Mouse (Mus musculus): ENCODE data around the gene Htra2. TPM values are rescaled to one million over a fixed set of nuclear protein-coding genes. Genes with fewer than 3 reads are reported as not detected.
A peak's percentile ranks its signal among the peaks of the same experiment; 100 is the strongest.

The Htra2 gene
- polyA plus RNA-seq, 1 experiment from 2014 or later, result 106 TPM

- no peak for DNase-seq (ENCODE audit: low spot score)
Observed at GRCm38 (mm10) chr6:83037188-83037587, 17.9 kb downstream of the Htra2 start.

GRCm38 (mm10) chr6:83034463-83035055, 20.5 kb downstream of the Htra2 start:
- DNase-seq (ENCODE audit: low spot score), result no peak
- H3K36me3 ChIP-seq, result peaks cover 13% of the 10 kb centered on the region
- peaks cover 72% of the 10 kb centered on the region for H3K27me3 ChIP-seq (ENCODE audit: insufficient read depth, poor library complexity, severe bottlenecking)
- peaks cover 44% of the 10 kb centered on the region for H3K4me1 ChIP-seq
- peak overlapping the region; percentile 79 for H3K4me3 ChIP-seq
- WGBS, result 20% methylated on average over 5 of the region's 5 CpGs
- peak overlapping the region; percentile 90 for H3K27ac ChIP-seq
- H3K9me3 ChIP-seq, result no peaks in the 10 kb centered on the region

More at GRCm38 (mm10) chr6:83037188-83037587, 17.9 kb downstream of the Htra2 start:
- peaks cover 62% of the 10 kb centered on the region for H3K27me3 ChIP-seq (ENCODE audit: insufficient read depth, poor library complexity, severe bottlenecking)
- no peaks in the 10 kb centered on the region for H3K36me3 ChIP-seq
- H3K4me3 ChIP-seq, result no peak overlapping the region
- H3K27ac ChIP-seq, result no peak overlapping the region
- WGBS, result 59% methylated on average over 8 of the region's 8 CpGs
- peaks cover 38% of the 10 kb centered on the region for H3K4me1 ChIP-seq
- H3K9me3 ChIP-seq, result no peaks in the 10 kb centered on the region

- WGBS, result under 1% methylated on average over 51 of the region's 51 CpGs
- Histone ChIP-seq H3K4me3 (peak within 1 kb of the TSS; percentile 79), H3K27ac (peak within 1 kb of the TSS; percentile 90), H3K27me3 (ENCODE audit: insufficient read depth, poor library complexity, severe bottlenecking) (peaks cover 81% of the 10 kb centered on the region), H3K9me3 (no peaks in the 10 kb centered on the region), H3K36me3 (peaks cover 13% of the 10 kb centered on the region), H3K4me1 (peaks cover 41% of the 10 kb centered on the region)
- DNase-seq (ENCODE audit: low spot score), result peak; percentile 91
Observed at GRCm38 (mm10) chr6:83033249-83034185, 21.6 kb downstream of the Htra2 start, which contains the start of the genes Dok1 and Loxl3. TSS of gene Dok1 (minus strand) at chr6:83033471. TSS of gene Loxl3 (plus strand) at chr6:83034173.

- 0% methylated on average over 31 of the region's 31 CpGs for WGBS
- H3K9me3 ChIP-seq, result no peaks in the 10 kb centered on the region
- peak overlapping the region; percentile 90 for H3K27ac ChIP-seq
- DNase-seq (ENCODE audit: low spot score), result peak; percentile 86
- peaks cover 13% of the 10 kb centered on the region for H3K36me3 ChIP-seq
- H3K27me3 ChIP-seq (ENCODE audit: insufficient read depth, poor library complexity, severe bottlenecking), result peaks cover 82% of the 10 kb centered on the region
- peak overlapping the region; percentile 79 for H3K4me3 ChIP-seq
- H3K4me1 ChIP-seq, result peaks cover 38% of the 10 kb centered on the region
Observed at GRCm38 (mm10) chr6:83032769-83033191, 22.3 kb downstream of the Htra2 start.

GRCm38 (mm10) chr6:83031921-83032590, 23.0 kb downstream of the Htra2 start:
- peaks cover 81% of the 10 kb centered on the region for H3K27me3 ChIP-seq (ENCODE audit: insufficient read depth, poor library complexity, severe bottlenecking)
- peaks cover 13% of the 10 kb centered on the region for H3K36me3 ChIP-seq
- no peaks in the 10 kb centered on the region for H3K9me3 ChIP-seq
- H3K27ac ChIP-seq, result peak overlapping the region; percentile 90
- no peak for DNase-seq (ENCODE audit: low spot score)
- 26% methylated on average over 18 of the region's 18 CpGs for WGBS
- H3K4me1 ChIP-seq, result peaks cover 43% of the 10 kb centered on the region
- peak overlapping the region; percentile 79 for H3K4me3 ChIP-seq

- H3K27ac ChIP-seq, result no peak overlapping the region
- peaks cover 79% of the 10 kb centered on the region for H3K27me3 ChIP-seq (ENCODE audit: insufficient read depth, poor library complexity, severe bottlenecking)
- peaks cover 13% of the 10 kb centered on the region for H3K36me3 ChIP-seq
- H3K4me1 ChIP-seq, result peaks cover 43% of the 10 kb centered on the region
- no peak overlapping the region for H3K4me3 ChIP-seq
- no peak for DNase-seq (ENCODE audit: low spot score)
- no peaks in the 10 kb centered on the region for H3K9me3 ChIP-seq
- WGBS, result 65% methylated on average over 7 of the region's 7 CpGs
Observed at GRCm38 (mm10) chr6:83031111-83031510, 24.0 kb downstream of the Htra2 start.

GRCm38 (mm10) chr6:83029777-83030176, 25.3 kb downstream of the Htra2 start:
- Histone ChIP-seq H3K27me3 (ENCODE audit: insufficient read depth, poor library complexity, severe bottlenecking) (peaks cover 69% of the 10 kb centered on the region), H3K9me3 (no peaks in the 10 kb centered on the region), H3K4me1 (peaks cover 35% of the 10 kb centered on the region), H3K4me3 (no peak overlapping the region), H3K27ac (no peak overlapping the region), H3K36me3 (peaks cover 13% of the 10 kb centered on the region)
- 30% methylated on average over 10 of the region's 10 CpGs for WGBS
- DNase-seq (ENCODE audit: low spot score), result no peak

GRCm38 (mm10) chr6:83027706-83028105, 27.4 kb downstream of the Htra2 start:
- Histone ChIP-seq H3K4me1 (peaks cover 20% of the 10 kb centered on the region), H3K4me3 (no peak overlapping the region; the same call in 1 of the 2 replicates), H3K27me3 (ENCODE audit: insufficient read depth, poor library complexity, severe bottlenecking) (peaks cover 63% of the 10 kb centered on the region), H3K36me3 (peaks cover 13% of the 10 kb centered on the region), H3K27ac (peak overlapping the region; percentile 65), H3K9me3 (no peaks in the 10 kb centered on the region)
- DNase-seq (ENCODE audit: low spot score), result no peak
- 28% methylated on average over 8 of the region's 9 CpGs for WGBS

GRCm38 (mm10) chr6:83027293-83027692, 27.8 kb downstream of the Htra2 start:
- peaks cover 13% of the 10 kb centered on the region for H3K36me3 ChIP-seq
- H3K9me3 ChIP-seq, result no peaks in the 10 kb centered on the region
- no peak for DNase-seq (ENCODE audit: low spot score)
- peak overlapping the region; percentile 65 for H3K27ac ChIP-seq
- peaks cover 16% of the 10 kb centered on the region for H3K4me1 ChIP-seq
- 79% methylated on average over 8 of the region's 8 CpGs for WGBS
- H3K4me3 ChIP-seq, result no peak overlapping the region; the same call in 1 of the 2 replicates
- H3K27me3 ChIP-seq (ENCODE audit: insufficient read depth, poor library complexity, severe bottlenecking), result peaks cover 59% of the 10 kb centered on the region

GRCm38 (mm10) chr6:83025221-83025620, 29.9 kb downstream of the Htra2 start:
- peaks cover 3% of the 10 kb centered on the region; the same call in 1 of the 2 replicates for H3K36me3 ChIP-seq
- H3K9me3 ChIP-seq, result no peaks in the 10 kb centered on the region
- peaks cover 11% of the 10 kb centered on the region; the same call in 1 of the 2 replicates for H3K4me1 ChIP-seq
- H3K27me3 ChIP-seq (ENCODE audit: insufficient read depth, poor library complexity, severe bottlenecking), result peaks cover 39% of the 10 kb centered on the region
- no peak overlapping the region for H3K27ac ChIP-seq
- DNase-seq (ENCODE audit: low spot score), result no peak
- WGBS, result 89% methylated on average over 4 of the region's 4 CpGs
- H3K4me3 ChIP-seq, result no peak overlapping the region

- no peak overlapping the region for H3K4me3 ChIP-seq
- peaks cover 8% of the 10 kb centered on the region; the same call in 1 of the 2 replicates for H3K4me1 ChIP-seq
- H3K27me3 ChIP-seq (ENCODE audit: insufficient read depth, poor library complexity, severe bottlenecking), result peaks cover 31% of the 10 kb centered on the region
- no peak overlapping the region for H3K27ac ChIP-seq
- 74% methylated on average over 4 of the region's 4 CpGs for WGBS
- H3K36me3 ChIP-seq, result no peaks in the 10 kb centered on the region
- no peak for DNase-seq (ENCODE audit: low spot score)
- H3K9me3 ChIP-seq, result no peaks in the 10 kb centered on the region
Observed at GRCm38 (mm10) chr6:83024421-83024820, 30.7 kb downstream of the Htra2 start.

GRCm38 (mm10) chr6:83023786-83024185, 31.3 kb downstream of the Htra2 start:
- Histone ChIP-seq H3K36me3 (no peaks in the 10 kb centered on the region), H3K4me3 (no peak overlapping the region), H3K4me1 (peaks cover 8% of the 10 kb centered on the region; the same call in 1 of the 2 replicates), H3K27me3 (ENCODE audit: insufficient read depth, poor library complexity, severe bottlenecking) (peaks cover 24% of the 10 kb centered on the region), H3K27ac (no peak overlapping the region), H3K9me3 (no peaks in the 10 kb centered on the region)
- no peak for DNase-seq (ENCODE audit: low spot score)
- 91% methylated on average over 2 of the region's 2 CpGs for WGBS

Measured in heart, embryonic 10.5 days (tissue).